7 mouse cellular contexts compared by ENCODE assay signal in the genomic region with DNA sequence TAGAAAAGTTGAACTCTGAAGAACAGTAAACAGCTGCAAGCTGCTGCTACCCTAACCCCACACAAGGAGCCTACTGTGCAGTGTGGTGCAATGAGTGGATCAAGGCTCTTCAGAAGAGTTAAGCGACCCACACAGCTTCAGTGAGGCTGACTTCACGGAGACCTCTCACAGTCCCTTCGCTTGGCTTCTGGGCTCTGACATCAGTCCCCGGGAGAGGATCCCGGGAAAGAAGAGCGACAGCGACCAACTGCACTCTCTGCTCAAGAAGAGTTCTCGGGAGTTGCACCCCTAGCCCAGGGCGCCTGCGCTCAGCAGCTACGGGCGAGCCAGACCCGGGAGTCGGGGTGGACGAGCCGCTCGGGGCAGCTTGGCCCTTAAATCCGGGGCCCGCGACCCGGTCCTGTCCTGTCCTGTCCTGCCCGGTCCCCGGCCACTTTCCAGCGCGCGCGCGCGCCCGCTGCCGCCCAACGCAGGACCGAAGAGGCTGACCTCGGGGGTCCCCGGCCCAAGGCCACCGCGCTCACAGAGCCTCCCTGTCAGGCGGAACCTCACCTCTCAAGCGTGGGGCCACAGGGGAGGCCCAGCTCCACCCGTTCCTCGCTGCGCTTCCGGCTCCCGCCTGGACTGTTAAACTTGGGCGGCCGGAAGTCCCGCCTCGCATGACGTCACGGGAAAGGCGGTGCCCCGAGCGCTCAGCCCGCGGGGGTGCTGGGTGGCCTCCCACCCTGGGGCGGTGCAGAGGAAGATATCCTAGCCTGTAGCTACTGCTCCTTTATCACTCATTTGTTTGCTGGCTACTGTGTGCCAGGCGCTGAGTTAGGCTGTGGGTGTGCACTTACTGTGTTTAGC. TPM values are rescaled to one million over a fixed set of nuclear protein-coding genes. Genes with fewer than 3 reads are reported as not detected.
A peak's percentile ranks its signal among the peaks of the same experiment; 100 is the strongest.
DNase-seq lines count a peak whose midpoint lies in the region; ATAC-seq and TF ChIP-seq lines count a peak whose summit lies in the region.

A gene (minus strand): TSS at position 650 of the 849 bp plus-strand sequence.

- H3K4me3 ChIP-seq in embryonic facial prominence, embryonic 12.5 days, result peak within 1 kb of the TSS; percentile 73
- H3K4me3 ChIP-seq in kidney, adult 2 months (ENCODE audit: insufficient read depth, low read depth, low read length), result peak within 1 kb of the TSS; percentile 46
- peak within 1 kb of the TSS; percentile 88 for H3K4me3 ChIP-seq in limb, embryonic 12.5 days (replicated peaks)
- peak within 1 kb of the TSS; percentile 97 for H3K4me3 ChIP-seq in midbrain, embryonic 15.5 days
- H3K4me3 ChIP-seq in spleen, adult 2 months (ENCODE audit: extremely low read depth, insufficient read depth, insufficient read length), result peak within 1 kb of the TSS; percentile 82

- peak within 1 kb of the TSS; percentile 74 for H3K4me2 ChIP-seq in embryonic facial prominence, embryonic 12.5 days (replicated peaks)
- peak within 1 kb of the TSS; percentile 73 for H3K4me2 ChIP-seq in limb, embryonic 12.5 days
- H3K4me2 ChIP-seq in midbrain, embryonic 15.5 days, result peak within 1 kb of the TSS; percentile 94

- H3K27me3 ChIP-seq in embryonic facial prominence, embryonic 12.5 days, result no peaks in the 10 kb centered on the region
- no peaks in the 10 kb centered on the region for H3K27me3 ChIP-seq in kidney, adult 2 months (replicated peaks; ENCODE audit: control insufficient read depth, insufficient read depth, low read length)
- no peaks in the 10 kb centered on the region for H3K27me3 ChIP-seq in limb, embryonic 12.5 days
- no peaks in the 10 kb centered on the region for H3K27me3 ChIP-seq in midbrain, embryonic 15.5 days (replicated peaks)
- H3K27me3 ChIP-seq in spleen, adult 2 months (ENCODE audit: control insufficient read depth, insufficient read depth, low read length), result no peaks in the 10 kb centered on the region

- TF ChIP-seq POLR2A in kidney, adult 2 months (IDR thresholded peaks at IDR 0.05; ENCODE audit: low read depth, low read length), result peak; percentile 55
- peak; percentile 40 for TF ChIP-seq POLR2A in spleen, adult 2 months (IDR thresholded peaks at IDR 0.05; ENCODE audit: low read depth, low read length)

- peak; percentile 97 for DNase-seq in adrenal gland, postnatal 25 days
- peak; percentile 96 to 98 for DNase-seq in heart, adult 18-20 months
- DNase-seq in kidney, adult 2 months, result peak; percentile 97
- DNase-seq in spleen, adult 2 months (ENCODE audit: low read depth in 1 of 2, low spot score in 2 of 2), result peak; percentile 81 to 96

- peak within 1 kb of the TSS; percentile 84 for H3K27ac ChIP-seq in embryonic facial prominence, embryonic 12.5 days
- peak within 1 kb of the TSS; percentile 49; the same call in 1 of the 2 replicates for H3K27ac ChIP-seq in kidney, adult 2 months (ENCODE audit: insufficient read depth, low read depth, low read length)
- peak within 1 kb of the TSS; percentile 92 for H3K27ac ChIP-seq in limb, embryonic 12.5 days
- peak within 1 kb of the TSS; percentile 77 for H3K27ac ChIP-seq in midbrain, embryonic 15.5 days
- H3K27ac ChIP-seq in spleen, adult 2 months (ENCODE audit: insufficient read depth, low read length), result peak within 1 kb of the TSS; percentile 74

- peak within 1 kb of the TSS; percentile 86 for H3K9ac ChIP-seq in embryonic facial prominence, embryonic 12.5 days
- H3K9ac ChIP-seq in limb, embryonic 12.5 days (replicated peaks), result peak within 1 kb of the TSS; percentile 89
- peak within 1 kb of the TSS; percentile 86 for H3K9ac ChIP-seq in midbrain, embryonic 15.5 days

- no peaks in the 10 kb centered on the region for H3K9me3 ChIP-seq in embryonic facial prominence, embryonic 12.5 days
- peaks cover 3% of the 10 kb centered on the region; the same call in 1 of the 2 replicates for H3K9me3 ChIP-seq in limb, embryonic 12.5 days
- H3K9me3 ChIP-seq in midbrain, embryonic 15.5 days, result no peaks in the 10 kb centered on the region

- under 1% methylated on average over 57 of the region's 57 CpGs for WGBS in embryonic facial prominence, embryonic 12.5 days
- WGBS in kidney, adult 2 months, result under 1% methylated on average over 57 of the region's 57 CpGs
- under 1% methylated on average over 57 of the region's 57 CpGs for WGBS in limb, embryonic 12.5 days
- WGBS in midbrain, embryonic 15.5 days, result under 1% methylated on average over 57 of the region's 57 CpGs
- 1% methylated on average over 56 of the region's 57 CpGs for WGBS in spleen, adult 2 months

- H3K4me1 ChIP-seq in embryonic facial prominence, embryonic 12.5 days, result 0 out of 2 replicates have a peak, but pooled peaks cover 3% of the 10 kb centered on the region
- no peaks in the 10 kb centered on the region; the same call in 1 of the 2 replicates for H3K4me1 ChIP-seq in kidney, adult 2 months (ENCODE audit: control insufficient read depth, insufficient read depth, low read length)
- 0 out of 2 replicates have a peak, but pooled peaks cover 3% of the 10 kb centered on the region for H3K4me1 ChIP-seq in limb, embryonic 12.5 days (replicated peaks)
- peaks cover 9% of the 10 kb centered on the region for H3K4me1 ChIP-seq in midbrain, embryonic 15.5 days
- H3K4me1 ChIP-seq in spleen, adult 2 months (ENCODE audit: control insufficient read depth, insufficient read depth, insufficient read length), result peaks cover 2% of the 10 kb centered on the region; the same call in 1 of the 2 replicates

- TF ChIP-seq CTCF in kidney, adult 2 months (conservative IDR thresholded peaks at IDR 0.05; ENCODE audit: insufficient read depth, insufficient read length, low read depth, low read length), result no peak
- TF ChIP-seq CTCF in spleen, adult 2 months (IDR thresholded peaks at IDR 0.05; ENCODE audit: extremely low read depth, insufficient read depth, insufficient read length, insufficient replicate concordance), result no peak

- H3K36me3 ChIP-seq in embryonic facial prominence, embryonic 12.5 days, result no peaks in the 10 kb centered on the region
- H3K36me3 ChIP-seq in kidney, adult 2 months (ENCODE audit: control insufficient read depth, insufficient read depth, low read length), result no peaks in the 10 kb centered on the region
- H3K36me3 ChIP-seq in limb, embryonic 12.5 days, result peaks cover 17% of the 10 kb centered on the region; the same call in 1 of the 2 replicates
- H3K36me3 ChIP-seq in midbrain, embryonic 15.5 days (replicated peaks), result no peaks in the 10 kb centered on the region
- H3K36me3 ChIP-seq in spleen, adult 2 months (ENCODE audit: control insufficient read depth, insufficient read depth, low read length), result peaks cover 1% of the 10 kb centered on the region; the same call in 1 of the 2 replicates

- ATAC-seq in embryonic facial prominence, embryonic 12.5 days (ENCODE audit: insufficient number of reproducible peaks, insufficient read depth, low FRiP score, low TSS enrichment), result peak; percentile 97
- peak; percentile 95 for ATAC-seq in limb, embryonic 12.5 days (ENCODE audit: insufficient number of reproducible peaks, insufficient read depth, low FRiP score, low TSS enrichment, low read depth)
- ATAC-seq in midbrain, embryonic 15.5 days (replicated peaks), result peak; percentile 97

RNA-seq across cellular contexts. Expression of the gene that starts here (rescaled TPM):
- 19.2 and 24.4 TPM in 2 replicates for total RNA-seq in adrenal gland, postnatal 25 days (2021)
- polyA plus RNA-seq in embryonic facial prominence, embryonic 12.5 days (2016; fragmentation: Nextera tagmentation; extraction: Ambion mirVana), result 46.5 and 51.7 TPM in 2 replicates
- total RNA-seq in heart, adult 18-20 months (2021), result 10 to 100 TPM; 20.8 to 22.3 TPM
- 3.1 and 5.1 TPM in 2 replicates for polyA plus RNA-seq in kidney, adult 2 months (2012; rRNA removed)
- 50.7 and 53.3 TPM in 2 replicates for polyA plus RNA-seq in limb, embryonic 12.5 days (2016; fragmentation: Nextera tagmentation; extraction: Ambion mirVana)
- polyA plus RNA-seq in midbrain, embryonic 15.5 days (2015; fragmentation: Nextera tagmentation; extraction: Ambion mirVana), result 12.3 and 14.4 TPM in 2 replicates
- 2.7 and 3.2 TPM in 2 replicates for polyA plus RNA-seq in spleen, adult 2 months (2012; rRNA removed)

Comparison
In these comparisons a context has a peak if more than half of its experiments do, and no peak if none do; other contexts are left out.
1. Peak in every context shown above with its lines: DNase-seq, ATAC-seq, H3K4me3 ChIP-seq and H3K27ac ChIP-seq.
2. H3K4me3 ChIP-seq: peak in every context shown above with its lines; median percentile 97 in midbrain, embryonic 15.5 days; 88 in limb, embryonic 12.5 days; 82 in spleen, adult 2 months; 73 in embryonic facial prominence, embryonic 12.5 days; 46 in kidney, adult 2 months.